Mouse (Mus musculus) WW6 (cell line): Measurements from ENCODE around the gene Ccdc81.

ENCODE experiments used
- DNase-seq: peaks from one replicate; pipeline ENCODE4 v3.0.0-alpha.2; 2013; ENCODE audit warnings: low read depth, low spot score

Ccdc81 gene

DNA sequence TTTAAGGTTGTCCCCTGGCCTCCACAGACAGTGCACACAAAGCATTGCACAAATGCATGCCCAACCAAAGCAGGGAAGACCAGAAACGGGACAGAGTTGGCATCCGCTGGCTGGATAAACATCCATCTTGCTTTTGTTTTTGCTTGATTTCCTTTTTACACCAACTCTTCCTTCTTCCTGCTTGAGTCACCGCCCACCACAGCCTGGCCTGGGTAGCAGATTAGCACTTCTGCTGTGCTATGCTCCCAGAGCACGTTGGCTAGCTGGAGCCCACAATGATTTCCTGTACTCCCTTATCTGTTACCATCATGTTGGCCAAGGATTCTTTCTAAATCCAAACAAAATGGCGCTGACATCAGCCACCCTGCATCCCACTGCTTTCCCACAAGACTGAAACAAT lies 36.2 kb downstream of the Ccdc81 start:
- no peak for DNase-seq

DNA sequence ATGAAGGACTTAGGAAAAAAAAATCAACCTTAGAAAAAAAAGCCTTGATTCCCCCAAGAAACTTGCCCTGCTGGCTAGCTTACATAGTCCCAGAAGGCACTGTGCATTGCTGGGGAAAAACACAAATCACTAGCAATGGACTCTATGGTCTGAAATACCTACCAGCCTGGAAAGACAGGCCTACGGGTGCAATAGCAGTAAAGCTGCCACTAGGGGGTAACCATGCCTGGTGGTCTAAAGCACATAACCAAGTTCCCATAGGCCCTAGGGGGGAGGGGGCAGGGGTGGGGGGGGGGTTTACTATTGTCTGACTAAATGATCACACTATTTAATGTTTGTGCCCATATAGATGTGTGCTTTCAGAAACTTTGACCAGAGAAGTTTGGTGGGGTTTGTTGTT lies 38.7 kb downstream of the Ccdc81 start:
- DNase-seq, result no peak

DNA sequence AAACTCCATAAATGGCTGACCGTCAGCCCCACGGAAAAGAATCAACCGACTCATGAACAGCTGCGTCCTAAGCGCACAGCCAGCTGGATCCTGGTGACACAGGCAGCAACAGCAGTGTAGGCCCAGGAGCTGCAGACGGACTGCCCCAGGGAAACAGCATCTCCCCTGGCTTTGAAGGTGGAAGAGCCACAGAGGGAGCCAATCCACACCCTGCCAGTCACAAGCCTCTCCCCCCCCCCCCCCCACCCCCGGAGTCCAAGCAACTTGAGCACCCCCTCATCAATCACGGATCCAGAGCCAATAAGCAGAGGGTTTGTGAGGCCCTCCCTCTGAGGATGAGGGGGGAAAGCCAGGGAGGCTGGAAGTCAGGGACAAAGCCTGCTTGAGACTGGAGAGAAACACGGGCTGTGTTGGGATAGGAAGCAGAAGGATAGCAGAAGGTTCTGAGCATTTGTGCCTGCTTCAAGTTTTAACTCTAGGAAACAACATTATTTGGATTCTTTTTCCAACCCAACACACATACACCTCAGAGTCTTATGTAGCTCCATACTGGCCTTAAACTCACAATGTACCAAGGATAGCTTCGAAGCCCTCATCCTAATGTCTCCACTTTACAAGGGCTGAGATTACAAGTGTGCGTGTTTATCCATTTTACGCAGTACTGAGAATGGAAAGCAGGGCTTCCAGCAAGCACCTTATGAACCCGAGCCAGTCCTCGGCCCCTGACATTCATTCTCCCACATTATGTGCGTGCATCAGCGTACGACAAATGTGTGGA lies 46.8 kb downstream of the Ccdc81 start:
- no peak for DNase-seq

DNA sequence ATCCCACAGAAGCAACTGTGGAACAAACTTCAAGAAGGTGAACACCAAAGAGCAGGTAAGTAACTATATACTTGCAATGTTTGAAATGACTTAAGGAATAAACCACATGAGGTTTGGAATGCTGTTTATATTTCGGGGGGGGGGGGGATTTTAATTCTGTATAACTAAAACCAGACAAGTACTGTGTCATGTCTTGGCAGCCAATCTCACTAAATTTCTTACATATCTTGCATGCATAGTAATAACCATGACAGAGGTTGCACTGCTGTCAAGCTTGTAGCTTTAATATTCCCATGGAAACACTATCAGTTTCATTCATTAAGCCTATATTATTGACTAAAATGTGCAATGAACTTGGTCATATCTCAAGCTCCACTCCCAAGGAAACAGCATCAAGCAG lies 48.2 kb downstream of the Ccdc81 start:
- DNase-seq, result no peak

DNA sequence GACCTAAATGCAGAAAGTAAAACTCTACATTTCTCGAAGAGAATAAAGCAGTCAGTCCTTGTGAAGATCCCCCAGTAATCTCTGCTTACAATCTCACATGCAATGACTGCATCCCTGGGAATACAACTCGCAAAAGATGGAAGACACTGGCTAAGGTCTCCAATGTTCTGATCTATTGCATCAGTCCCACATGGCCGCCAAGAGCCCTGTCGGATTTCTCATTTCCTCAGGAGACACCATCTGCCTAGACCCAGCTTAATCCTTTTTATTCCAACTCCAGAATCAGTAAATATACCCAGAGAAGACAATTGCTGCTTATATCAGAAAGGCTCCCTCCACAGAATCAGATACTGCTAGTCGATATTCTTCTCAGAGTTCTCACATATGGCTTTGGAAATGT lies 50.3 kb downstream of the Ccdc81 start:
- no peak for DNase-seq

DNA sequence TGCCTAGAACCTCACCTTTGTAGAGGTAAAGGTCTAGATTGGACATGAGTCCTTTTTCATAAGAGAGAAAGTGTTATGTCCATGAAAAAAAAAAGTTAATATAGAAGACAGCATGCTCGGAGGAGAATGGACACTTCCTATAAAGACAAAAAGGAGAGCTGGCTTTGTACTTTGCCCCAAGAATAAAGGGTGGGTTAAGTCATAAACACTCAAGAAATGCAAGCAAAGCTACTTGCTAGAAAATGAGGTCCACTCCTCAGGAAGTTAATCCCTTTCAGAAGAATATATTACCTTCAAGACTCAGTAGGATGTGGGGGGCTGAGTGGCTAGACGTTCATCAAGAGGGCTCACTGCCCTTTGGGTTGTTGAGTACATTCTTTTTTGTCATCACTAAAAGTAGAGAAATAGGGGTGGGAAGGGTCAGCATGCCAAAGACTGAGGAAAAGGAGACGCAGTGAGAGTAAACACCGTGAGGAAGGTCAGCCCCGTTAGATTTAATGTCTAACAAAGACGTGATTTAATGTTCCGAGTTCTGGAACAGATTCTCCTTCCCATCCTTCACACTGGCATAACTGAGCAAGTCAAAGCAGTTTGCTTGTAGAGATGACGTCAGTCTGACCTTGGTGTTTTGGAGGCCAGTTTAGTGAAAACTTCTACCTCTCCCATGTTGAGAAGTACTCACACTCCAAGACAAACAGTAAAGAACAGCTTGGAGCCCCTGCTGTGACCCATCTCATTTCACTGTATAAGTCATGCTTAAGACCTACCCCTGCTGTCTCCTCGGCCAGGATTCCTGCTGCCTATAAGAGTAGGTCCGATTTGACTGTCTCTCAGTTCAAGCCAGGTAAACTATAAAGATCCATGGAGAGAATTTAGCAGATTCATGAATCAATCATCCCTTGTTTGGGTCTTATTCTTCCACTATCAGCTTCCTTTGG lies 51.0 kb downstream of the Ccdc81 start:
- no peak for DNase-seq

DNA sequence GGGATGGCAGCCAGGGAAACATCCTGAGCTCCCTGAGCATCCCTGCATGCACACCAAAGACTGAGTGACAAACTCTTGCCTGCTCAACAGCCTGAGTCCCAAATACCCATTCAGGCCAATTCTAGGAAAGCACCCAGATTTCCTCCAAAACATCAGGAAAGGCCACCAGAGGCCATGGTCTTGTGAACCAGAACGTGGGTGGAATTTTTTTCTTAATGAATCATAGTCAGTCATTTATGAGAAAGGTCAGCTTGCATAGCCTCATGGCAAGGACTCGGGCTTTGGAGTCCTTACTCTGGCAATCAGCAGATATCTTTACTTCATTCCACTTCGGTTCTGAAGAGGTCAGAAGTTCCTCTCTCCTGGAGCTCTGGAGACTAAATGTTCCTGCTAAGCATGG lies 52.9 kb downstream of the Ccdc81 start:
- no peak for DNase-seq

DNA sequence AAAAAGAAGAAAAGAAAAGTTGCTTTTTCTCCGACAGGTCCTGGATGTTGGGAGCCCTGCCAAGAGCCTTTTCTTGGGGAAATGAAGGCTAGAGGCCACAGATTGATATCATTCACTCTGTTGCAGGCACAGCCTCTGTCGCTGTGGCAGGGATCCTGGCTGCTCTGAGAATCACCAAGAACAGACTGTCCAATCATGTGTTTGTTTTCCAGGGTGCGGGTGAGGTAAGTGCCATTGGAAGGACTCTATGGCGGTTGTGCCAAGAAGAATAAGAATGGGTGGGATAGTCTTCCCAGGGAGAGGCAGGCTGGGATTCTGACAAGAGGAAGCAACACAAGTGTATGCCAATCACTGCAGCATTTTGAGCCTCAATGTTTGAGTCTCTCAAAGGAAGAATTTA lies 57.8 kb downstream of the Ccdc81 start:
- DNase-seq, result no peak

DNA sequence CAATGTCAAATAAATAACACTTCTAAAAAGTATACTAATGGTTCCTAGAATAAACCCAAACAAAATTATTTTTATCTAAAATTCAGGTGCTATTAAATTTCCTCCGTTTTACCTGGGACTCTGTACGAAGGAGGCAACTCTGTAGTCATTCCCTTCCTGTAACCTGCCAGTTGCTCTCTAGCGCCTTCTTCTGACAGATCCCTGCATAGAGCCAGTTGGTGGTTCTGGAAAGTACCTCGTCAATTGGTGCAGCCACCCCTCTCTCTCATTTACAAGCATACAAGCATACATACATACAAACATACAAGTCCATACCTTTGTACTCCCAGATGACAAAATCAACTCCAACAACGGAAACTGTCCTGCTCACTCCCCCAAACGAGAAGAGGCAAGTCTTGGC lies 59.9 kb downstream of the Ccdc81 start:
- peak; percentile 33 for DNase-seq

DNA sequence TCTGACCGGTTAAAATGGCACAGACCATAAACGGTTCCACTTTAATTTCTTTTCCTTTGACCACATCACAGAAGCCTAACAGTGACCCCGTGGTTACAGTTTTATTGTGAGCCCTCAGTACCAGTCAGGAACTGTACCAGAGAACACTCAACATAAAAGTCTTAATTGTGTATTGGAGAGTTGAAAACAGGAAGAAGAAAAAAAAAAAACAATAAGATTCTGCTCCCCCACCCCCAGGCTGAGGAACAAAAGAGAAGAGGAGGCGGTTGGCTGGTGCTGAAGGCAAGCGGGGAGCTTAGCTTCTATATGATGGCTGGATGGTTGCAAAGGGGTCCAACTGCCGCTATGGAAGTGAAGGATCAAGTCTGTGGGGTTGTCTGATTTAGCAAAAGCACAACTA lies 60.3 kb downstream of the Ccdc81 start:
- no peak for DNase-seq

DNA sequence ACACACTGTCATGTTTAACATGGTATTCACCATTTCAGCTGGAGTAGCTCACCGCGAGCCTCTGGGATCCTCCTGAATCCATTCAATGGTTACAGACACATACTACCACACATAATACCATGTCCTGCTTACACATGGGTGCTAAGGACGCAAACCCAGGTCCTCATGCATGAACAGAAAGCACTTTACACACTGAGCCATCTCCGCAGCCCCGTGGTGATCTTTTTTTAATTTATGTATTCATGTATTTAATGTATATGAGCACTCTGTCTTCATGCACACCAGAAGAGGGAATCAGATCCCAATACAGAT lies 61.1 kb downstream of the Ccdc81 start:
- no peak for DNase-seq

DNA sequence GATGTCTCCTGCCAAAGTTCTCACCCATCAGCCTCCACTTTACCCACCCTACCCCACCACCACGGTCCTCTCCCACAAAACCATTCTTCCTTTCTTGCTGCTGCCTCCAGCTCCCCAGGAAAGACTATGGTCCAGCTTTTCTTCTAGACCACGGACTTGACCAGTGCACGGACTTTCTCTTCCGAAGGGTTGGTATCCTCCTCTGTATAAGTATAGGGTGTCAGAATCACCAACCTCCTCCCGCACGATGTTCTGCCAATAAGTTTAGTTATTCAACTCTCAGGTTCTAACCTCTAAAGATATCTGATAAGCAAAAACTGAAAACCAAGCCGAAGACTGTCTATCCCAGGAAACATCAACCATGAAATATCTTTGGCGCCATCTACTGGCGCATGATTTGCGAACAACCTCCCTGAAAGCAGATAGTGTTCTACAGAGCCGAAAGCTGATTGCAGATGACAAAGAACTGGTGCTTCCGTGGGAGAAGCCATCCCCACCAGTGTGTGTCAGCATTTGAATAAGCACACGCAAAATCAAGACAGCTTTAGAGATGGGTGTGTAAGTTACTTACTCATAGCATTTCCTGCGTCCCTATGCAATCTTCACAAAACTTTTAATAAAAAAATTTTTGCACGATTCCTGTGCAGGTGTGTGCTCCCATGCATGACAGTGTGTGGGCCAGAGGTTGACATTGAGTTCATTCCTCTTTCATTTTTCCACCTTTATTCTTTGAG lies 61.6 kb downstream of the Ccdc81 start:
- DNase-seq, result peak; percentile 58

DNA sequence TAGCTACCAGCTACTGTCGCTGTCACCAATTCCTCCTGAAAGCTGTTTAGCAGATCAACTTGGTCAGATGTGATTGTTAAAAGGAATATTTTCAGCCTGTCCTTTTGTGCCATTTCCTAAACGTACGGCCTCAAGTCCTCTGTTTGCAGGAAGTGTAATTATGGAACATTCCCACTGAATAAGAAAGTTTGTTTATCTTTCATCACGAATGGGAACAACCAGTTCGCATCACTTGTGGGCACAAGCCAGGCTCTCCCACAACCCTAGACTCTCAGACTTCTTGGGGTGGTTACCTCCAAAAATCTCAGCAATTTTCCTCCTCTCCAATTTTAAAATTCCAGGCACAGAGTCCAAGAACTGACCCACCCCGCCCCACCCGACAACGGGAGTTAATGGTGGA lies 63.7 kb downstream of the Ccdc81 start:
- DNase-seq, result no peak

DNA sequence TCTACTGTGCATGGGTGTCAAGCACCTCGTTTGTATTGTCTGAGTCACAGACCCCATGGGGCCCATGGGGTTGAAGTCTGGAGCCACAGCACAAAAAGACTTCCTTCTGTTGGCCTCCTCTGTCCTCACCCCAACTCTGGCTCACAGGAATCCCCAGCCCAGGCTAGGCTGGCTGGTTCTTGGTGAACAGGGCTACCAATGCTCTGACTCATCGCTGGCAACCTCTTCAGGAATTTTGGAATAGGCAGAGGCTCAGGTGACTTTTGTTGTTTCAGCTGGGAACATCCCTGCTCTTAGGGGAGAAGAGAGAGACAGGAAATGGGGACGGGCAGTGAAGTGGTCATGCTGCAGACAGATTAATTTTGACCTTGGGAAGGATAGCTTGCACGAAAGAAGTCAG lies 65.6 kb downstream of the Ccdc81 start:
- DNase-seq, result no peak

DNA sequence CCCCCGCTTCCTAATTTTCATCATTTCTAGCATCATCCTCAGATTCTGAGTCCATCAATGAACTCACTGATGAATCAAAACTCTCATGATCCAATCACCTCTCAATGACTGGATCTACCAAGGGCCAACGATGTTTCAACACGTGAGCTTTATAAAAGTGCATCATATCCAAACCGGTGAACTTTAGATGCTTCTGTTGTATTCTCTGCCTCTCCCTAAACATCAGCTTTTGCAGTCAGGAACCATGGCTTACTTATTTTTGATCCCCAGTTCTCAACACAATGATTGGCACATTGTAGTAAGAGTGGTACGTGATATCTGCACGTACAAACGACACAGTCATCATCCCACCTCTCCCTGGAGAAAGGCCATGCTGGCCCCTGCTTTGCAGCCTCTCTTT lies 66.8 kb downstream of the Ccdc81 start:
- no peak for DNase-seq

DNA sequence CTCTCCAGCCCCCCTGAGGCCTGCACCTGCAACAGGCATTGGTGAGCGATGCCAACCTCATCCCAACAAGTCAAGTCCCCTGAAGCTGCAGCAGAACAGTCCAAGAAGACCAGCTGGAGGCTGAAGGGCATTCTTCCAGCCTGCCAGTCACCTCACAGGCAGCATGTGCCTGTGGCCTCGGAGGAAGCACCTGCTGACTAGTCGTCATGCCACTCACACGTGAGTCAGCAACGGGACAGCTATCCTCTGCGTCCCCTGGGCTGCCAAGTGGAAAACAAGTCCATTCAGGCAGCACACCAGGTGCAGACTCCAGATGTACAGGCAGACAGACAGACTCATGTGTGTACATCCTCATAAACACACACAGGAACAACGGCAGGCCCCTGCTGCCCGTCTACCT lies 67.9 kb downstream of the Ccdc81 start:
- DNase-seq, result no peak

DNA sequence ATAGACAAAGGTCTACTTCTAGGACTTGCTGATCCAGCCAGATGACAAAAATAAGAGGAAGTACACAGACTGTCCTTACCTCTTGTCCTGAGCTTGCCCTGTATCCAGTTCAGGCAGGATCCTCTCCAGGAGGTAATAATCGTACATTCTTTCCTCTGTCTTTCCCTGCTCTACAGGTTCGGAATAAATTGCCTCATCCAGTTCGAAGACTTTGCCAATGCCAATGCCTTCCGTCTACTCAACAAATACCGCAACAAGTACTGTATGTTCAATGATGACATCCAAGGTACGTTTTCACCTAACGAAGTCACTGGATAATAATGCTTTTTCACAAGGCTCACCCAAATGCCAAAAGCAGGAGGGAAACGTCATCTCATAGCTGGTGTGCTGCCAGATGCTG lies 69.9 kb downstream of the Ccdc81 start:
- DNase-seq, result no peak

DNA sequence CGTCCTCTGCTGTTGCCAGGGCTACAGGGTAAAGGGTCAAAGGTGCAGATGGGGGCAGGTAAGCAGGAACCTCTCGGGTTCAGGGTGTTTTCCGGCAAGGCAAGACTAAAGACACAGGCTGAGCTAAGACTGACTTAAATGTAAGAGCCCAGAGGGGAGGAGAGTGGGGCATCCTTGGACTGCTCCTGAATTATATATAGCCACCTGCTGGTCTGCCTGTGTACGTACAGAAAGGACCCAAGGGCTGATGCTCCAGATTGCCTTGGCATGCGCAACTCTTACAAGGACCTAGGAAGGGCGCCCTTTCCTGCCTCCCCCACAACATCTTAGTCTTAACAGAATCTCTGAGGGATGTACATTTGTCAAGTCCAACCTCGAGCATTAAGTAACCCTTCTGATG lies 74.2 kb downstream of the Ccdc81 start:
- DNase-seq, result no peak

DNA sequence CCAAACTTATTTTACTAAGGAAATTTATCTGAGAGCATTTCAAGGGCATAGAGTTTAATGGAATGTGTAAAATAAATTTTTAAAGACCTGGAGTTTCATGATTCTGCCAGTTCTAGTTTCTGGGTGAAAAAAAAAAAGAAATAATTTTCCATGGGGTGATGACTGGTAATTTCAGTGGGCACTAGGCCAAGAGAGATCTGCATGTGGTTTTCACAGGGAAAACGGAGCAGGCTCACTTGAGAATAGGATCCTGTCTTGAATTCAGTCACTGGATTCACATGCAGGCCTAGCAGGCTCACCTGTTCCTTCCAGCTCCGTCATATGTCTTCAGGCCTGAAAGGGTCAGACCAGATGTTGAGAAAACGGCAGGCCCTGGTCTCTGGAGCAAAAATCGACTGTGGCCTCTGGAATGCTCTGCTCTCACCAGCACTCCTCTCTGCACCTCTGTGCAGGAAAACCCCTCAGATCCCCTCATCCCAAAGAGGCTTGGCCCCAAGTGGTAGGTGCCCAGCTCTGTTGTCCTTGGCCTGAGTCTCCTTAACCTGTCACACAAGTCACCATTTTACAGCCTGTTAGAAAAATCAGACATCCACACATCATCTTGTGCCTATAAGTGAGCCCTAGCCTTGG lies 74.9 kb downstream of the Ccdc81 start:
- DNase-seq, result no peak
